Mouse (Mus musculus): ENCODE data around the gene Atpif1. TPM values are rescaled to one million over a fixed set of nuclear protein-coding genes. Genes with fewer than 3 reads are reported as not detected.

The Atpif1 gene
- polyA plus RNA-seq, 3 experiments from 2014 or later: 180 to 267 (median 200) TPM

DNA sequence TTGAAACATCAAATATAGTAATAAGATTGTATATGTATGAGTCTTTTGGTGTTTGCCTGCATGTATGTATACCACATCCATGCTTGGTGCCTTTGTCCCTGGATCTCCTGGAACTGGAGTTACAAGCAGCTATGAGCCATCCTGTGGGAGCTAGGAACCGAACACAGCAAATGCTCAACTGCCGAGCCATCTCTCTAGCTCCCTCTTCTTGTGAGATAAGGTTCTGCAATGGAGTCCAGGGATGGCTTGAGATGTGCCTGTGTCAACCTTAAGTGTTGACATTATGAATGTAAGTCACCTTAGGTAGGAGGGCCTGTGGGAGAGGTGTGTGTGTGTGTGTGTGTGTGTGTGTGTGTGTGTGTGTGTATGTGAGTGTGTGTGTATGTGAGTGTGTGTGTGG is 6.8 kb downstream of the Atpif1 start:
- peak; percentile 56 for ATAC-seq

DNA sequence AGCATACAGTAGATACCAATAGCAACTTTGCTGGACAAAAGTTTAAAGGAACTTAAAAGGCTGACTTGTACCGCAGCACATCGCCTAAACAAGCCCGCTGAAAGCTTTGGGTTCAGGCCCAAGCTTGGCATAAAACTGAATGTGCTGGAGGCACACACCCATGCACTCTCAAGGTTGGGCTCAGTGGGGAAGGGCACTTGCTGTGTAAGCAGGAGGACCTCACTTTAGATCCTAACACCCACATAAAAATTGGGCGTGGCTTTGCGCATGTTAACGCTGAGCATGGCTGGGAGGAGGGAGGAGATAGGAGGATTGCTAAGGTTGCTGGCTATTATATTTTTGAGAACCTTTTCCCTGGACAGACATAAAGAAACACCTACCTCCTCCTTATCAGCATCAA is 8.7 kb downstream of the Atpif1 start:
- ATAC-seq: no peak

DNA sequence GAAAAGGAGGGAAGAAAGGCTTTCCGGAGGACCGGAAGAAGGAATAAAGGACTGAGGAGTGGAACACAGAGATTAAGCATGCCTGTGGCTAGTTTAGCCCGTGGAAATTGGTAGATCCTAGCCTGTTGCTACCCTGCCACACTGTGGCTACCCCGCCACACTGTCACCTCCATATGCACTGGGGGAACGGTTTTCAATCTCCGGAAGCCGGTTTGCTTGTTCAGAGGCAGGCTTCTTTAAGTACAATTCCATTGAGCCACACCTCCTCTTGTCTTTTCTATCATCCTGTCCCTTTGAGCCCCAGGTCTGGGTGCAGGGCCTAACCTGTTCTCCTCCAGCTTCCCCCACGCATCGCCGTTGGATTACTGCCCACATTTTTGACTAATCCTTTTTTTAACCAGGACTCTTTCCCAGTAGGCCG is 9.1 kb downstream of the Atpif1 start:
- ATAC-seq: no peak

GRCm38 (mm10) chr4:132519188-132519587 is 14.3 kb downstream of the Atpif1 start:
- no peak for ATAC-seq

DNA sequence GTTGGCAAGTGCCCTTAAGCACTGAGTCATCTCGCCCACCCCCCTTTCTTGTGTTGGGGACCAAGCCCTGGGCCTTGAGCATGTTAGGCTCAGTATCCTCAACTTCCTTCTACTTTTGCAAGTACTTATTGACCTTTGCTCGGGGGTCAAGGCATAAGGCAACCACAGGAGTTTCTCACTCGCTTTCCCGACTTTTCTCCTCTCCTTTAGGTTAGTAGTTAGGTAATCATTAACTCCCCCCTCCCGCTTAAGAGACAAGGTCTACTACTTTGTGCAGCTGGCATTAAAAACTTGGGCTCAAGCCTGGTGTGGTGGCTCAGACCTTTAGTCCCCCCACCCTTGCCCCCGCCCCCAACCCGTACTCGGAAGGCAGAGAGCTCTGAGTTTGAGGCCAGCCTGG is 15.4 kb downstream of the Atpif1 start:
- ATAC-seq: no peak

DNA sequence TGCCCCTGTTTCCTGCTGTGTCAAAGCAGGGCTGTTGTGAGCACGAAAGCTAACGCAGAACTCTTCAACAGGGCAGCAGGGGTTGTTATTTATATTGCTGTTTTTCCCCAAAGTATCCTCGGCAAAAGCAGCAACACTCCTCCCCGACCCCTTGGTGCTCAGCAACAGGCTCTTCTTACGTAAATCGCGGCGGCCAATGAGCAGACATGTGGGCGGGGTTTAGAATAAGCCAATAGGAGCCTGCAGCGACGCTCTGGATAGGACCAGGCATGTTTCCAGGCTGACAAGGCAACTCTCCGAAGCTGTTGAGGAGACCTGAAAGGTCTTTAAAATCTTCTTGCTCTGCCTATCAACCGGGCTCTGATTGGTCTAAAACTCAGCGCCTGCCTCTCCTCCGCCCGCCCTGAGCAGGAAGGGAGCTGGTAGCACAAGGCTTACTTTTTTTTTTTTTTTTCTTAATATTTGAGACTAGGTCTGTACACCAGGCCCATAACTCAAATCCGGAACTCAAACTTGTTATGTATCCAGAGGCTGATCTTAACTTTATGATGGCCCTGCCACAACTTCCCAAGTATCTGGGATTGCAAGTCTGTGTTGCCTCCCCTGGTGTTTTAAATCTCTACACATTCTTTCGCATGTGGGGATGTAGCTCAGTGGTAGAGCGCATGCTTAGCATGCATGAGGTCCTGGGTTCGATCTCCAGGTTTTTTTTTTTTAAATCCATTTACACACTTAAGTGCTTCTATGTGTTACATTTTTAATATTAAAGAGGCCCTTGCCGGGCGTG is 17.9 kb downstream of the Atpif1 start:
- peak; percentile 96 for ATAC-seq

DNA sequence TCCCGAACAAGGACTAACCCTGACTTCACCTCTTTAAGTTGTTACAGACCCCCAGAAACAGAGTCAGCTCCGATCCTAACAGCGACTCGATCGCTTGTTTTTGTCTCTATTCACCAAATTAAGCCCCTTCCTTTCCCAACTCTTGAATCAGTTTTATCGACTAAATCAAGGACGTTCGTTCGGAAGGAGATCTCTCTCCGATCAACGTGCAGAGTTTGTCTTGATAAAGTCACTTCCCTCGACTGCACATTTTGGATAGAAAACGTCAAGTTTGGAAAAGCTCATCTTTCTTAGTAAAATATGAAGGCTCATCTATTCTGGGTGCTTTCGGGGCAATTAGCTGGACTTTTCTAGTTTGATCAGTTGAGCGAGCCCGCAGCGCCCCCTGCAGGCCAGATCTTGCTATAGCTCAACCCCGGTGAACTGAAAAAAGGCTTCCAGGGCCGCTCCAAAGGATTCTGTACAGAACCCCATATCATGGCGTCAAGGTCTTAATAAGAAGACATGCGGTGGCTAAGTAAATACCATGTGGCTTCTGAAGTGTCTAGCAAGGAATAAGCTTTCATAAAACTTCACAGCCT is 18.8 kb downstream of the Atpif1 start:
- peak; percentile 16 for ATAC-seq

DNA sequence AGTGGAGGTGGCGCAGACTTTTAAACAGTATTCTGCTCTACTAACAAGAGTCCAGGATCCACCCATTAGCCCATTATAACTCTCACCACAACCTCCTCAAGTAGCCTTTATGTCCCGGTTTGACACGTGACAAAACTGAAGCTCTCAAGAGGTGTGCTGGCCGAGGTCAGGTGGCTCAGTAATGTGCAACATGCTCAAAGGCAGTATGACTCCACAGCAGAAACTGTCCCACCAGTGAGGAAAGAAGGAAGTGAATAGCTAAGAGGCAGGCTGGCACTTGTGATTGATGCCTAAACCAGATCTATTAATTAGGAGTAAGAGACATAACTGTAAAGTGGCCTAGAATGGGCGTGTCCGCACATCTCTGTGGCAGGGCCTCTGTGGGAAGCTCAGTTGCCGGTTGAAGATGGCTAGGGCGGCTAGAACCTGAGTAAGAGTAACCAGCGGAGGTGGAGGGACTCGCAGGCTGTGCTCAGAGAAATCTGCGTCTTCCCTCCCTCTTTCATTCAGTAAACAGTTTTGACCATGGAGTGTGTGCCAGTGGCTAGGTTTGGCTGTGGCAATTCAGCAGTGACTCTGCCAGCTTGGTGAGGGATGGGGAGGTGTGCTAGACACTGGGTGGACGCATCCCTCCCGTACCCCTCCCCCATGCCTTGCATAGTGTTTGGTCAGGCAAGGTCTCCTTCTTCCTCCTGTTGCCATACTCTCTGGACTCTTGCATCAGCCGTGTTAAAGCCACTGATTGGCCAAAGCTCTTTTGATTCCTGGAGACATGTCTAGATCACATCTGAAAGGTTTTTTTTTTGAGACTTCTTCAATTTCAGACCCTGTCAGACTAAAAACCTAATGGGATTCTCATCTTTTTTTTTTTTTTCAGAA is 19.8 kb downstream of the Atpif1 start:
- ATAC-seq: no peak

GRCm38 (mm10) chr4:132512080-132512479 is 21.4 kb downstream of the Atpif1 start:
- no peak for ATAC-seq

- peak; percentile 92 for ATAC-seq
Measured at GRCm38 (mm10) chr4:132510352-132510798, 23.1 kb downstream of the Atpif1 start, which contains the start of gene Sesn2. Gene Sesn2, minus strand, starts transcription at chr4:132510501.

GRCm38 (mm10) chr4:132509621-132510296 is 23.7 kb downstream of the Atpif1 start:
- peak; percentile 8 for ATAC-seq

DNA sequence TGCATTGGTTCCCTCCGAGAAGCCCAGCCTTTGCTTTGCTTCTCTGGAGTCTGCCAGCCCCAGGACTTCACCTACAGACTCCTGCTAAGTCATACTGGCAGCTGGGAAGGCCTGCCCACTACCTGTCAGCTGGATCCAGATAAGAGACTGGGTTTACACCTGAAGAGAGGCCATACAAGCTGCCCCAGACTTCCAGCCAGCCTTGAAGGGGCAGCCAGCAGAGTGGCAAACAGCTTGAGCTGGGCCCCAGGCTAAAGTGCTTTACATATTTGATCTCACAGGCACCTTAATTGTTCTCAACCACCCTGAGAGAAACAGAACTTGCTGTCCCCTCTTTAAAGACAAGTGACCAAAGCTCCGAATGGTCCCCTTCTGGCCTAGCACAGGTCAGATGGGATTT is 26.2 kb downstream of the Atpif1 start:
- ATAC-seq: no peak

- ATAC-seq: no peak
Measured at GRCm38 (mm10) chr4:132506250-132506649, 27.2 kb downstream of the Atpif1 start.

DNA sequence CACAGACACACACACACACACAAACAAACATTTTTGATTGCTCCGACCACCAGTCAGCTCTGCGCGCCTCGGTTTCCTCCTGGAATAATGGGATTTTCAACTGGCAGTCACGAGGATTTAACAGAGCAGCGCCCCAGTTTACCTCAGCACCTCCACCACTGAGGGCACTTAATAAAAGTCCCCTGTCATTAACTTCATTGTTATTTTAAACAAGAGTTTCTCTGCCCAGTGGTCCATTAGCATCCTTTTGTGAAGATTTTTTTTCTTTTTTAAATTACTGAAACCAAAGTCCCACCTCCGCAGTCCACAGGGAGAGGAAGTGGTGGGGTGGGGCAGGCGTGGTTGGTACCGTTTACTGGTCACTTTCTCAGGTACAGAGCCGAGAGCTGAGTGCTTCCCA is 27.7 kb downstream of the Atpif1 start:
- ATAC-seq: no peak

DNA sequence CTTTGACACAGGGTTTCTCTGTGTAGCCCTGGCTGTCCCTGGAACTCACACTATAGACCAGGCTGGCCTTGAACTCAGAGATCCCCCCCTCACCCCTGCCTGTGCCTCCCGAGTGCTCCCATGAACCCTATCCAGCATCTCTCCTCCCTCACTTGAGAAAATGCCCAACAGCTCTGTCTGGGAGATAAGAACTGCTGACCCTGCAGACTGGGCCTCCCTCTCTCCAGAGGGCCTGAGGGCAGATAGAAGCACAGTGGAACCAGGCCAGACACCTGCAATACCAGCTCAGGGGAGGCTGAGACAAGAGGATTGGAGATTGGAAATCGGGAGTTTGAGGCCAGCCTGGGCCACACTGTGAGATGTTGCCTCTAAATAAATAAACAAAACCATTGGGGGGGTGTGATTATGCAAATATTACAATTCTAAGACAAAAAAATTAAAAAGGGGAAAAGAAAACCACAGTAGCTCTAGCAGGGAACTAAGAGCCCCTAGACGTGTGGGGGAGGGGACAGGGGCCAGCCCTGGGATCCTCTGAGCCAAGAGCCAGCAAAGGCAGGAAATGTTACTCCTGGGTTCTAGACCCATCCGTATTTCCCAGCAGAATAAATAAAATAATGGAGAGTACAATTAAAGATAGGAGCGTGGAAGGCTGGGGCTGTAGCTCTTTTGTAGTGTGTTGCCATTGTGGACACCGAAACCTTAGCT is 28.3 kb downstream of the Atpif1 start:
- ATAC-seq: no peak

GRCm38 (mm10) chr4:132503344-132503743 is 30.1 kb downstream of the Atpif1 start:
- no peak for ATAC-seq

- no peak for ATAC-seq
Measured at GRCm38 (mm10) chr4:132501639-132502038, 31.8 kb downstream of the Atpif1 start.

GRCm38 (mm10) chr4:132494271-132494918 is 39.1 kb downstream of the Atpif1 start:
- ATAC-seq: no peak

DNA sequence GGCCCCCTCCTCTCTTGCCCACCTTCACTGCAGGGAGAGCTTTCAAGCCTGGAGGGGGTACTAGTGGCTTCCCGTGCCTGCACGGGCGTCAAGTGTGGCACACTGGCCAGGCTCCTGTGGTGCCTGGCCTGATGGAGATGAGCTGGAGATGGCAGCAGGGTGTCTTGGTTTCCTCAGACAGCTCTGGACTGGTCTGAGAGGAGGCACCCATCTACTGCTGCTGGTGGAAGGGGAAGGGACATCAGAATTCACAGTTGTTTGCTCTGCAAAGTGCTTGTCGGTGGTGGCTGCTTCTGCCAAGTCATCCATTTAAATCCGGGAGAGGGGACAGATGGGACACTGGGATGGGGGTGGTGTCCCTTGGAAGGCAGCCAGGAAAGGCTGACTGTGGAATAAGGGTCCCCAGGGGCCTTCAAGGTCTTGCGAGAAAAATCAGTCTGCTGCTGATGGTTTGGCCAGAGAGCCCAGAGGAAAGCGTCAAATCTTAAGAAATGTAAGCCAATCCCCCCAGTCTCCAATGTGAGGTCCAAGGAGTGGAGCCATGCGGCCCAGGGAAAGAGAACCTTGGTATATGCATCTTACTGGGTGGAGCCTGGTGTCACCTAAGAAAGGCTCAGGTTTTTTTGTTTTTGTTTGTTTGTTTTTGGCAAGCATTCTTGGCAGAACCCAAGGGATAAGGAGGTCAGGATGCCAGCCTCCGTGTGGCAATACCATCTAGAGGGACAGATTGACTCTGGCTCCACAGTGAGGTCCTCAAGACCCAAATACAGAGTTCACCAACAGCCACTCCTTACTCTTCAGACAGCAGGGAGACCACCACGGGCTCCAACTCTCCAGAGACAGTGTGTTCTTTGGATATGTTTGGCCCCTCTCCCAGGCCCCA is 41.0 kb downstream of the Atpif1 start:
- no peak for ATAC-seq

GRCm38 (mm10) chr4:132491748-132492147 is 41.7 kb downstream of the Atpif1 start:
- ATAC-seq: no peak
